Mouse (Mus musculus) embryonic facial prominence, embryonic 15.5 days (tissue): ENCODE measurements around the gene H2al2a. TPM values are rescaled to one million over a fixed set of nuclear protein-coding genes. Genes with fewer than 3 reads are reported as not detected.

Experiments used
- ATAC-seq: fragments of 200-750 bp; cut with Nextera tagmentation; 2 replicates; pipeline ENCODE4 v1.8.0; 2017; ENCODE audit warnings: low read depth, moderate TSS enrichment; ENCODE audit not compliant: insufficient number of reproducible peaks, low FRiP score, low TSS enrichment
- H3K27ac ChIP-seq: fragments of 300-500 bp; sonication (generic); replicated peaks from 2 replicates; pipeline ENCODE4 v1.5.1; 2015; ENCODE audit warnings: mild to moderate bottlenecking, inconsistent platforms
- H3K27me3 ChIP-seq: fragments of 300-500 bp; sonication (generic); 2 replicates; pipeline ENCODE4 v1.6.1; 2015; ENCODE audit warnings: inconsistent platforms
- H3K36me3 ChIP-seq: fragments of 300-500 bp; sonication (generic); 2 replicates; pipeline ENCODE4 v1.6.1; 2015; ENCODE audit warnings: mild to moderate bottlenecking, inconsistent platforms
- H3K4me1 ChIP-seq: fragments of 300-500 bp; sonication (generic); 2 replicates; pipeline ENCODE4 v1.6.1; 2015; ENCODE audit warnings: inconsistent platforms
- H3K4me2 ChIP-seq: fragments of 300-500 bp; sonication (generic); replicated peaks from 2 replicates; pipeline ENCODE4 v1.6.1; 2015; ENCODE audit warnings: mild to moderate bottlenecking, inconsistent platforms
- H3K4me3 ChIP-seq: fragments of 300-500 bp; sonication (generic); replicated peaks from 2 replicates; pipeline ENCODE4 v1.5.1; 2015; ENCODE audit warnings: mild to moderate bottlenecking, inconsistent platforms
- H3K9ac ChIP-seq: fragments of 300-500 bp; sonication (generic); 2 replicates; pipeline ENCODE4 v1.6.1; 2015; ENCODE audit warnings: inconsistent platforms
- H3K9me3 ChIP-seq: fragments of 300-500 bp; sonication (generic); replicated peaks from 2 replicates; pipeline ENCODE4 v1.6.1; 2016; ENCODE audit warnings: inconsistent platforms
- whole genome bisulfite sequencing: fragments of 180-500 bp; shearing (Covaris S2); methylation state at CpG from one replicate; pipeline ENCODE4 v1.1.7; 2015; 5-methylcytosine and 5-hydroxymethylcytosine counted together
- polyA plus RNA-seq: library from polyadenylated mRNA; unstranded; fragments of >200 nt; fragmentation: Nextera tagmentation; extraction: Ambion mirVana; gene quantifications from 2 replicates; pipeline ENCODE4 v1.2.1, GENCODE M21; 2015

H2al2a gene
- polyA plus RNA-seq, 1 experiment from 2014 or later, result not detected

DNA sequence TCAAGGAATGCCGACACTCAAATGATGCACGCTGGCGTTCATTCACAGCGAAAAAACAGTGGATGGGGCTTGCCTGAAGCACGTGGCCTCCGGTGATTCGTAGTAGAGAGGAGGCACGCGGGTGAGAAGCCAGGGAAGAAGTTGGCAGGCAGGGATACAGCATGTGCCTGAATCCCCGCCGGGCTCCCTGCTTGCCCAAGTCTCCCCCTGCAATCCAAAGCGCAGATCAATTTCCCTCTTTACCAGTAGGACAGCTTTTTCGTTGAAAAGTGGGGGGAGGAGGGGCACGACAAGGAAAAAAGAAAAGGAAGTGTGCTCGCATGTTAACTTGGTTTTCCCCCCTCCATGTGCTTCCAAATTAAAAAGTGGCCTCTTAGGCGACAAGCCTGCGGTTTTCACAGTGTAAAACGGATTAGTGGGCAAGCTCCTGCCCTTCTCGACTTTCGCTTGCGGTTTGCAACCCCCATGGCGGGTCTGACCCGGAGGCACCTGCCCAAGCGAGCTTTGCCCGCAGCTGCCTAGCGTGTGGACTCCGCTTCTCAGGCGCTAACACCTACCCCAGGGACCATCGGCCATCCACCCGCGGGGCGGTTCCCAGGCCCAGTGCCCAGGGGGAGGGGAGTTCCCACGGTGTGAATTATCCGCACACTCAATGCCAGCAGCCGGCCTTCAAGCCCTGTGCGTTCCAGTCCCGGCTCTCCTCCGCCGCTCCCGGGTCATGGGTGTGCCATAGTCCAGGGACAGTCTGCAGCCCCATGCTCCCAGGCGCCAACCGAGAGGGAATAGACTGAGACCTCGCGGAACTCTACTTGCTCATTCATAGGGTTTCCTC lies 29.6 kb upstream of the H2al2a start:
- under 1% methylated on average over 44 of the region's 44 CpGs for WGBS
- Histone ChIP-seq H3K27ac (peak overlapping the region; percentile 60), H3K4me1 (peaks cover 22% of the 10 kb centered on the region), H3K9ac (peak overlapping the region; percentile 26), H3K9me3 (no peaks in the 10 kb centered on the region), H3K4me2 (peak overlapping the region; percentile 99), H3K4me3 (peak overlapping the region; percentile 68), H3K36me3 (no peaks in the 10 kb centered on the region), H3K27me3 (no peaks in the 10 kb centered on the region)
- ATAC-seq, result peak; percentile 15; the same call in 1 of the 2 replicates

DNA sequence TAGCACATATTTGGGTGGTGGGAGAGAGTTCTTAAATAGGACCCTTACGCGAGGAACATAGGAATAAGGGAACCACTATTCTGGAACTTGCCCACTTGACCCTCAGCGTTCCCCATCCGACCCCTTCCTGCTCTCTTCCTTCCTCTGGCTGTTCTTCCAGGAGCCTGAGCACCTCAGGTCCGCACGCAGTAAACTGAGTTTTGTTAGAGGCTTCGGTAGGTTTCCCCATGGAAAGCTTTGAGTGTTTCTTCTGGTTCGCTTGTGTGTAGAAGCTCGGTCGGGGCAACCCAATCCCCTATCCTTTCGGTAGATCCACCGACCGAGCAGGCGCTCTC lies 29.0 kb upstream of the H2al2a start:
- Histone ChIP-seq H3K9me3 (no peaks in the 10 kb centered on the region), H3K4me2 (peak overlapping the region; percentile 99), H3K4me3 (peak overlapping the region; percentile 68), H3K27ac (peak overlapping the region; percentile 60), H3K9ac (peak overlapping the region; percentile 26; the same call in 1 of the 2 replicates), H3K36me3 (no peaks in the 10 kb centered on the region), H3K27me3 (no peaks in the 10 kb centered on the region), H3K4me1 (peaks cover 18% of the 10 kb centered on the region)
- ATAC-seq, result no peak
- 3% methylated on average over 14 of the region's 14 CpGs for WGBS

- peak overlapping the region; percentile 99; the same call in 1 of the 2 replicates for H3K4me2 ChIP-seq
- H3K9me3 ChIP-seq, result no peaks in the 10 kb centered on the region
- no peaks in the 10 kb centered on the region for H3K36me3 ChIP-seq
- ATAC-seq, result no peak
- 65% methylated on average over 5 of the region's 5 CpGs for WGBS
- no peak overlapping the region for H3K9ac ChIP-seq
- no peak overlapping the region; the same call in 1 of the 2 replicates for H3K4me3 ChIP-seq
- H3K27ac ChIP-seq, result no peak overlapping the region
- no peaks in the 10 kb centered on the region for H3K27me3 ChIP-seq
- H3K4me1 ChIP-seq, result peaks cover 18% of the 10 kb centered on the region
Measured at GRCm38 (mm10) chr2:18025116-18025515, 28.4 kb upstream of the H2al2a start.

DNA sequence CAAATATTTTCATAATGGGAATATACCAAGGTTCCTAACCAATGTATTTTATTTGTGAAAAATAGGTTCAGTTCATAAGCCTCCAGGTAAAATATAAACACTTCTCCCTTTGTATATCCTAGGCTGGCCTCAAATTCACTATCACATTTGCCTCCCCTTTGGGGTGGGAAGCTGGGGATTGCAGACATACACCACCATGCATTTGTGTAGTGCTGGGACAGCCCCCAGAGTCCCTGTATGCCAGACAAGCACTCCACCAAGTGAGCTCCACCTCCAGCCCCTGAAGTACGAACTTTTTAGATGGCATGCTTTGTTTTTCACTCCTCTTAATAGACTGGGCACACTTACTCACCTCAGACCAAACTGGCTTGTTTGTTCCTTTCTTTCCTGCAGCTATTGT lies 26.1 kb upstream of the H2al2a start:
- Histone ChIP-seq H3K4me1 (peaks cover 18% of the 10 kb centered on the region), H3K27ac (no peak overlapping the region), H3K9ac (no peak overlapping the region), H3K4me2 (no peak overlapping the region), H3K9me3 (no peaks in the 10 kb centered on the region), H3K27me3 (no peaks in the 10 kb centered on the region), H3K36me3 (no peaks in the 10 kb centered on the region), H3K4me3 (no peak overlapping the region)
- 62% methylated on average over 1 of the region's 1 CpGs for WGBS
- no peak for ATAC-seq

DNA sequence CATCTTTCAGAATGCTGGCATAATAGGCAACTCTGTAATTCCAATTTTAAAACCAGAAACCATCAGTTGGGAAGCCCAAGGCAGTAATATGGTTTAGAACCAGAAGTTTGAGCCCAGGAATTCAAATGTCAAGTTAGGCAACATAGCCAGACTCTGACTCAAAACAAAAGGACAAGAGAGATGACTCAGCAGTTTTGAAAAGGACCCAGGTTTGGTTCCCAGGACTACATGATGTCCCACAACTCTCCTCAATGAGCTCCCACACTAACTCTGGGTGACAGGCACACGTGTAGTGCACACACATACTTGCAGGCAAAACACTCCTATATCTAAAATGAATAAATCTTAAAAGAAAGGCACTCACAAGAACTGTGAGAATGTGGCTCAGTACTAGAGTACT lies 22.4 kb upstream of the H2al2a start:
- no peak overlapping the region for H3K9ac ChIP-seq
- H3K36me3 ChIP-seq, result no peaks in the 10 kb centered on the region
- no peaks in the 10 kb centered on the region for H3K9me3 ChIP-seq
- ATAC-seq, result no peak
- H3K4me3 ChIP-seq, result no peak overlapping the region
- H3K27ac ChIP-seq, result no peak overlapping the region
- H3K4me1 ChIP-seq, result no peaks in the 10 kb centered on the region
- H3K27me3 ChIP-seq, result no peaks in the 10 kb centered on the region
- H3K4me2 ChIP-seq, result no peak overlapping the region
- 75% methylated on average over 1 of the region's 1 CpGs for WGBS

GRCm38 (mm10) chr2:18017321-18017720 lies 20.6 kb upstream of the H2al2a start:
- Histone ChIP-seq H3K4me2 (no peak overlapping the region), H3K4me3 (no peak overlapping the region), H3K4me1 (no peaks in the 10 kb centered on the region), H3K27ac (no peak overlapping the region), H3K9me3 (no peaks in the 10 kb centered on the region), H3K9ac (no peak overlapping the region), H3K36me3 (no peaks in the 10 kb centered on the region), H3K27me3 (no peaks in the 10 kb centered on the region)
- no peak for ATAC-seq
- WGBS, result 95% methylated on average over 6 of the region's 6 CpGs

DNA sequence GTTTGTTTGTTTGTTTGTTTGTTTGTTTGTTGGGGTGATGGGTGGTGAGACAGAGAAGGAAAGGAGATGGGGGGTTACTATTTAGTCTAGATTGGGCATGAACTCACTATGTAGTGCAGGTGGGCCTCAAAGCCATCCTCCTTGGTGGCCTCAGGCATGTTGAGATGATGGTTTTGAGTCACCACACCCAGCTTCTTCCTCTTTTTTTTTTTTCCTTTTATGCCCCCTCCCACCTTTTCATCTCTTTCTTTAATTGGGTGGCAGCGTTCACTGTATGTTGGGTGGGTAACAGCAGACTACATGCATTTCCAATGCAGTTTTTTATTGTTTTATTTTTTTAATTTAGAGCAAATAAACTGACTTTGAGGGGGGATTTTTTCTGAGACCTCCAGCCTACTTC lies 19.9 kb upstream of the H2al2a start:
- 82% methylated on average over 1 of the region's 1 CpGs for WGBS
- Histone ChIP-seq H3K4me2 (no peak overlapping the region), H3K9me3 (no peaks in the 10 kb centered on the region), H3K4me1 (no peaks in the 10 kb centered on the region), H3K27me3 (no peaks in the 10 kb centered on the region), H3K9ac (no peak overlapping the region), H3K27ac (no peak overlapping the region), H3K36me3 (no peaks in the 10 kb centered on the region), H3K4me3 (no peak overlapping the region)
- no peak for ATAC-seq

- Histone ChIP-seq H3K27me3 (no peaks in the 10 kb centered on the region), H3K36me3 (no peaks in the 10 kb centered on the region), H3K4me2 (no peak overlapping the region), H3K9ac (no peak overlapping the region), H3K27ac (no peak overlapping the region), H3K4me1 (no peaks in the 10 kb centered on the region), H3K9me3 (no peaks in the 10 kb centered on the region), H3K4me3 (no peak overlapping the region)
- ATAC-seq, result no peak
- 50% methylated on average over 3 of the region's 3 CpGs for WGBS
Measured at GRCm38 (mm10) chr2:18015581-18015980, 18.8 kb upstream of the H2al2a start.

GRCm38 (mm10) chr2:18012866-18013265 lies 16.1 kb upstream of the H2al2a start:
- no peak for ATAC-seq
- no peak overlapping the region for H3K4me3 ChIP-seq
- no peaks in the 10 kb centered on the region for H3K9me3 ChIP-seq
- H3K36me3 ChIP-seq, result no peaks in the 10 kb centered on the region
- H3K27ac ChIP-seq, result no peak overlapping the region
- no peaks in the 10 kb centered on the region for H3K27me3 ChIP-seq
- WGBS, result 87% methylated on average over 3 of the region's 3 CpGs
- H3K4me1 ChIP-seq, result no peaks in the 10 kb centered on the region
- H3K9ac ChIP-seq, result no peak overlapping the region
- H3K4me2 ChIP-seq, result no peak overlapping the region

GRCm38 (mm10) chr2:18011226-18011625 lies 14.5 kb upstream of the H2al2a start:
- Histone ChIP-seq H3K36me3 (no peaks in the 10 kb centered on the region), H3K9me3 (no peaks in the 10 kb centered on the region), H3K27ac (no peak overlapping the region), H3K9ac (no peak overlapping the region), H3K27me3 (no peaks in the 10 kb centered on the region), H3K4me2 (no peak overlapping the region), H3K4me3 (no peak overlapping the region), H3K4me1 (no peaks in the 10 kb centered on the region)
- WGBS, result 75% methylated on average over 6 of the region's 6 CpGs
- ATAC-seq, result no peak

DNA sequence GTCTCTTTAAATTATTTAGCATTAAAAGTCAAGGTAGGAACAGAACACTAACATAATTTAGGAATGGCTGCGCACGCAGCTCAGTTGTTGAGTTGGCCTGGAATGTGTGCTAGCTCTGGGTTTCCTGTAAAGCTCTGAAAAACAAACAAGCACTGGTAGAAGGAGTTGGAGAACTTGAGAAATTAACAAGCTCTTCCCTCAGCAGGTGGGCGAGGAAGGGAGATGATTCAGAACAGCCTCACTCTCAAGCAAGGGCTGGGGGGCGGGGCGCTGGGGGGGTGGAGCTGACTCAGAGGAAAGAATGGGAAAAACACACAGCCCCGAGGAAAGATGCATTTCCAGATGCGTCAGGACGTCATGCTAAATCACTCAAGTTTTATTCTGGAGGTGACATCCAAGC lies 8.4 kb upstream of the H2al2a start:
- no peaks in the 10 kb centered on the region for H3K36me3 ChIP-seq
- WGBS, result 21% methylated on average over 8 of the region's 8 CpGs
- H3K27ac ChIP-seq, result no peak overlapping the region
- no peak overlapping the region for H3K4me2 ChIP-seq
- no peaks in the 10 kb centered on the region for H3K27me3 ChIP-seq
- no peak for ATAC-seq
- no peak overlapping the region for H3K4me3 ChIP-seq
- H3K4me1 ChIP-seq, result no peaks in the 10 kb centered on the region
- H3K9ac ChIP-seq, result no peak overlapping the region
- H3K9me3 ChIP-seq, result no peaks in the 10 kb centered on the region

GRCm38 (mm10) chr2:18004286-18004685 lies 7.5 kb upstream of the H2al2a start:
- H3K4me2 ChIP-seq, result no peak overlapping the region
- no peaks in the 10 kb centered on the region for H3K36me3 ChIP-seq
- H3K4me3 ChIP-seq, result no peak overlapping the region
- H3K27me3 ChIP-seq, result no peaks in the 10 kb centered on the region
- no peak for ATAC-seq
- H3K9me3 ChIP-seq, result no peaks in the 10 kb centered on the region
- no peak overlapping the region for H3K27ac ChIP-seq
- WGBS, result 39% methylated on average over 4 of the region's 4 CpGs
- H3K9ac ChIP-seq, result no peak overlapping the region
- H3K4me1 ChIP-seq, result no peaks in the 10 kb centered on the region
